Mouse (Mus musculus) liver, postnatal 0 days (tissue): ENCODE measurements around the gene Mast3.

ENCODE experiments used
- CTCF ChIP-seq: sonication (generic); IDR thresholded peaks from 2 replicates; pipeline ENCODE4 v1.5.1; 2016; ENCODE audit warnings: antibody characterized with exemption, low read depth
- EP300 ChIP-seq: IDR thresholded peaks from 2 replicates; pipeline ENCODE4 v1.6.1; 2016; ENCODE audit warnings: antibody characterized with exemption, low read depth, mild to moderate bottlenecking

DNA sequence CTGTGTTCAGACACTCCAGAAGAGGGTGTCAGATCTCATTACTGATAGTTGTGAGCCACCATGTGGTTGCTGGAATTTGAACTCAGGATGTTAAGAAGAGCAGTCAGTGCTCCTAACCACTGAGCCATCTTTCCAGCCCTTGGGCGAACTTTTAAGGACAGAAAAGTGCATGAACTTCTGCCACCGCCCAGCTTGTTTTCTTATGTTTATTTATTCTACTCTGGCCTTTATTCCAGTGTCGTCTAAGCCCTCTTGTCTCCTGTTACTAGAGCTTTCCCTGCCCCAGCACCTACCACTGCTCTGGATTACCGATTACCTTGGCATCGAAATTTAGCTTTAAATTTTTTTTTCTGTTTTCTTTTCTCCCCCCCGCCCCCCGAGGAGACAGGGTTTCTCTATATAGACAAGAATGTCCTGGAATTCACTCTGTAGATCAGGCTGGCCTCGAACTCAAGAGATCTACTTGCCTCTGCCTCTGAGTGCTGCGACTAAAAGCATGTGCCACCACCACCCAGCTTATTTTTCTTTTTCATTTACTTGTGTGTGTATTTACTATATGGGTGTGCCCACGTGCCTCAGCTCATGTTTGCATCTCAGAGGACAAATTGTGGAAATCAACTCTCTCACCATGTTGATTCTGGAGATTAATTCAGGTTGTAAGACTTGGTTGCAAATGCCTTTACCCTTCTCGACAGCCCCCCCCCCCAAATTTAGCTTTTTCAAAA lies 1.9 kb downstream of the Mast3 start:
- TF ChIP-seq CTCF (no peak), EP300 (no peak)
